Mouse (Mus musculus) forebrain, embryonic 14.5 days (tissue): ENCODE results near the gene Tmem88b. TPM values are rescaled to one million over a fixed set of nuclear protein-coding genes. Genes with fewer than 3 reads are reported as not detected.

ENCODE experiments used
- ATAC-seq: fragments of 200-750 bp; cut with Nextera tagmentation; 2 replicates; pipeline ENCODE4 v1.8.0; 2017; ENCODE audit warnings: mild to moderate bottlenecking, moderate library complexity
- DNase-seq: peaks from one replicate; pipeline ENCODE4 v3.0.0-alpha.2; 2015; ENCODE audit warnings: low spot score
- H3K27ac ChIP-seq: fragments of 300-500 bp; sonication (generic); 2 replicates; pipeline ENCODE4 v1.5.1; 2014; ENCODE audit warnings: low read depth, mild to moderate bottlenecking, control low read depth, low read length, moderate library complexity
- H3K27me3 ChIP-seq: fragments of 300-500 bp; sonication (generic); replicated peaks from 2 replicates; pipeline ENCODE4 v1.6.1; 2014; ENCODE audit warnings: low read length, control low read depth, mixed read lengths; ENCODE audit not compliant: control insufficient read depth, insufficient read depth
- H3K36me3 ChIP-seq: fragments of 300-500 bp; sonication (generic); 2 replicates; pipeline ENCODE4 v1.6.1; 2014; ENCODE audit warnings: low read length, control low read depth; ENCODE audit not compliant: control insufficient read depth, insufficient read depth
- H3K4me1 ChIP-seq: fragments of 300-500 bp; sonication (generic); 2 replicates; pipeline ENCODE4 v1.6.1; 2014; ENCODE audit warnings: antibody characterized with exemption, low read length, control low read depth; ENCODE audit not compliant: control insufficient read depth, insufficient read depth
- H3K4me2 ChIP-seq: fragments of 300-500 bp; sonication (generic); 2 replicates; pipeline ENCODE4 v1.6.1; 2014; ENCODE audit warnings: mild to moderate bottlenecking, control low read depth, low read length
- H3K4me3 ChIP-seq: fragments of 300-500 bp; sonication (generic); 2 replicates; pipeline ENCODE4 v1.5.1; 2014; ENCODE audit warnings: low read depth, low read length, control low read depth
- H3K9ac ChIP-seq: fragments of 300-500 bp; sonication (generic); 2 replicates; pipeline ENCODE4 v1.6.1; 2014; ENCODE audit warnings: mild to moderate bottlenecking, low read length, control low read depth, moderate library complexity
- H3K9me3 ChIP-seq: fragments of 300-500 bp; sonication (generic); replicated peaks from 2 replicates; pipeline ENCODE4 v1.6.1; 2016; ENCODE audit warnings: low read length, control low read depth, mixed read lengths; ENCODE audit not compliant: control insufficient read depth
- WGBS: fragments of 180-500 bp; shearing (Covaris S2); extraction: QIAGEN DNeasy Blood & Tissue Kit; methylation state at CpG from one replicate; pipeline ENCODE4 v1.1.7; 2014; 5-methylcytosine and 5-hydroxymethylcytosine counted together
- microRNA-seq: library from miRNA; unstranded; fragments of <30 nt; microRNA quantifications from one replicate; pipeline ENCODE4, GENCODE M21; 2016
- polyA plus RNA-seq: library from polyadenylated mRNA; unstranded; fragments of >200 nt; fragmentation: Nextera tagmentation; extraction: Ambion mirVana; gene quantifications from 2 replicates; pipeline ENCODE4 v1.2.1, GENCODE M21; 2014

Tmem88b gene
- polyA plus RNA-seq, 1 experiment from 2014 or later: 0.25 TPM

GRCm38 (mm10) chr4:155733267-155733666 is 52.4 kb downstream of the Tmem88b start:
- H3K4me1 ChIP-seq: peaks cover 12% of the 10 kb centered on the region
- 89% methylated on average over 10 of the region's 10 CpGs for WGBS
- no peak overlapping the region for H3K4me3 ChIP-seq
- H3K36me3 ChIP-seq: peaks cover 18% of the 10 kb centered on the region; the same call in 1 of the 2 replicates
- DNase-seq (no peak), ATAC-seq (no peak)
- H3K27ac ChIP-seq: no peak overlapping the region
- no peak overlapping the region for H3K4me2 ChIP-seq
- H3K27me3 ChIP-seq: no peaks in the 10 kb centered on the region
- H3K9me3 ChIP-seq: no peaks in the 10 kb centered on the region
- H3K9ac ChIP-seq: no peak overlapping the region

Small RNA genes within 50 kb of the gene (microRNA-seq; reads per million reads assigned to microRNA genes)
- gene Gm27743: not detected

Other genes starting within 250 kb of the Tmem88b start
- gene Nadk, start 223.5 kb downstream of the Tmem88b start, polyA plus RNA-seq: 106 and 120 TPM in 2 replicates
- gene Slc35e2, start 184.5 kb downstream of the Tmem88b start, polyA plus RNA-seq: 10.9 and 12.1 TPM in 2 replicates
- 39.9 and 42.8 TPM in 2 replicates for gene Cdk11b, start 161.0 kb downstream of the Tmem88b start, polyA plus RNA-seq
- not detected in 2 replicates for gene Gm10563, start 140.5 kb downstream of the Tmem88b start, polyA plus RNA-seq
- 0.97 and 2.1 TPM in 2 replicates for gene Mmp23, start 132.5 kb downstream of the Tmem88b start, polyA plus RNA-seq
- gene Mib2, start 116.7 kb downstream of the Tmem88b start, polyA plus RNA-seq: 25.2 and 34.5 TPM in 2 replicates
- 3.2 and 3.8 TPM in 2 replicates for gene Fndc10, start 91.5 kb downstream of the Tmem88b start, polyA plus RNA-seq
- gene Ssu72, start 81.1 kb downstream of the Tmem88b start, polyA plus RNA-seq: 153 and 179 TPM in 2 replicates
- 3.4 and 3.5 TPM in 2 replicates for gene Tmem240, start 51.1 kb downstream of the Tmem88b start, polyA plus RNA-seq
- gene Atad3a, start 24.8 kb downstream of the Tmem88b start, polyA plus RNA-seq: 62.0 and 70.0 TPM in 2 replicates
- 21.8 and 24.6 TPM in 2 replicates for gene Vwa1, start 11.2 kb downstream of the Tmem88b start, polyA plus RNA-seq
- not detected in 2 replicates for gene Ankrd65, start 4.6 kb upstream of the Tmem88b start, polyA plus RNA-seq
- 274 and 313 TPM in 2 replicates for gene Mrpl20, start 17.0 kb upstream of the Tmem88b start, polyA plus RNA-seq
- 119 and 144 TPM in 2 replicates for gene Ccnl2, start 26.6 kb upstream of the Tmem88b start, polyA plus RNA-seq
- gene Aurkaip1, start 45.4 kb upstream of the Tmem88b start, polyA plus RNA-seq: 120 and 135 TPM in 2 replicates
- 15.6 and 22.1 TPM in 2 replicates for gene Mxra8, start 53.8 kb upstream of the Tmem88b start, polyA plus RNA-seq
- gene Dvl1, start 61.5 kb upstream of the Tmem88b start, polyA plus RNA-seq: 10.8 and 12.4 TPM in 2 replicates
- gene Tas1r3, start 77.5 kb upstream of the Tmem88b start, polyA plus RNA-seq: 0.46 and 0.61 TPM in 2 replicates
- 28.3 and 29.5 TPM in 2 replicates for gene Cptp, start 83.6 kb upstream of the Tmem88b start, polyA plus RNA-seq
- gene Ints11, start 83.7 kb upstream of the Tmem88b start, polyA plus RNA-seq: 94.6 and 102 TPM in 2 replicates
- 46.5 and 52.8 TPM in 2 replicates for gene Pusl1, start 105.9 kb upstream of the Tmem88b start, polyA plus RNA-seq
- gene Acap3, start 105.9 kb upstream of the Tmem88b start, polyA plus RNA-seq: 60.5 and 77.0 TPM in 2 replicates
- gene Ube2j2, start 158.0 kb upstream of the Tmem88b start, polyA plus RNA-seq: 116 and 137 TPM in 2 replicates
- gene C1qtnf12, start 176.4 kb upstream of the Tmem88b start, polyA plus RNA-seq: 8.0 and 11.3 TPM in 2 replicates
- 27.6 and 29.6 TPM in 2 replicates for gene B3galt6, start 206.8 kb upstream of the Tmem88b start, polyA plus RNA-seq
- 124 and 127 TPM in 2 replicates for gene Sdf4, start 207.0 kb upstream of the Tmem88b start, polyA plus RNA-seq
- gene Tnfrsf4, start 228.0 kb upstream of the Tmem88b start, polyA plus RNA-seq: 0.43 and 0.60 TPM in 2 replicates
- 0.40 and 0.53 TPM in 2 replicates for gene Tnfrsf18, start 240.3 kb upstream of the Tmem88b start, polyA plus RNA-seq